Mouse (Mus musculus): ENCODE data around the gene Pskh1. TPM values are rescaled to one million over a fixed set of nuclear protein-coding genes. Genes with fewer than 3 reads are reported as not detected.

The Pskh1 gene
- polyA plus RNA-seq, 1 experiment from 2014 or later: 6.4 TPM

DNA sequence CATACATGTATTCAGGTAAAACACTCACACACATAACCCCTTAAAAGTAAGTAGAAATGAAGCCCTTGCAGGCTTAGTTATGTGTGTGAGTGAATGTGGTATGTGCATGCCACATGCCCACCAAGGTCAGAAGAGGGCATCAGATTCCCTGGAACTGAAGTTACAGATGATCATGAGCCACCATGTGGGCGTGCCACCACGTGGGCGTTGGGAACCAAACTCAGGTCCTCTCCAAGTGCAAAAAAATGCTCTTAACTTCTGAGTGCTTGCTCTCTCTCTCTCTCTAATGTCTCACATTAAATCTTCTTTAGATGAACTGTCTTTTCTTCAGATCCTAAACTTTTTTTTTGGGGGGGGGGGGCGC, 38.0 kb downstream of the Pskh1 start, which contains the start of gene Psmb10:
TSS of gene Psmb10 (minus strand) at position 139 of the 364 bp plus-strand sequence.
- Histone ChIP-seq H3K27ac (ENCODE audit: low read depth, low read length) (peak within 1 kb of the TSS; percentile 87), H3K36me3 (ENCODE audit: control insufficient read depth, insufficient read depth, low read length) (no peaks in the 10 kb centered on the region), H3K9ac (replicated peaks; ENCODE audit: low read depth, low read length) (peak within 1 kb of the TSS; percentile 85), H3K9me3 (ENCODE audit: control insufficient read depth, low read length) (no peaks in the 10 kb centered on the region), H3K4me2 (ENCODE audit: low read depth, low read length) (peak within 1 kb of the TSS; percentile 69), H3K27me3 (ENCODE audit: control insufficient read depth, insufficient read depth, low read length) (no peaks in the 10 kb centered on the region), H3K4me3 (ENCODE audit: low read depth, low read length) (peak within 1 kb of the TSS; percentile 52), H3K4me1 (ENCODE audit: control insufficient read depth, insufficient read depth, low read length) (peaks cover 10% of the 10 kb centered on the region; the same call in 1 of the 2 replicates)
- no peak for ATAC-seq (ENCODE audit: low read depth)
- WGBS: 35% methylated on average over 4 of the region's 4 CpGs

GRCm38 (mm10) chr8:105942026-105942425, 41.8 kb downstream of the Pskh1 start:
- no peaks in the 10 kb centered on the region for H3K27me3 ChIP-seq (ENCODE audit: control insufficient read depth, insufficient read depth, low read length)
- no peak overlapping the region for H3K4me3 ChIP-seq (ENCODE audit: low read depth, low read length)
- no peak for ATAC-seq (ENCODE audit: low read depth)
- H3K27ac ChIP-seq (ENCODE audit: low read depth, low read length): no peak overlapping the region
- peaks cover 5% of the 10 kb centered on the region; the same call in 1 of the 2 replicates for H3K4me1 ChIP-seq (ENCODE audit: control insufficient read depth, insufficient read depth, low read length)
- no peak overlapping the region for H3K4me2 ChIP-seq (ENCODE audit: low read depth, low read length)
- 93% methylated on average over 11 of the region's 11 CpGs for WGBS
- no peaks in the 10 kb centered on the region for H3K36me3 ChIP-seq (ENCODE audit: control insufficient read depth, insufficient read depth, low read length)
- no peaks in the 10 kb centered on the region for H3K9me3 ChIP-seq (ENCODE audit: control insufficient read depth, low read length)
- no peak overlapping the region for H3K9ac ChIP-seq (replicated peaks; ENCODE audit: low read depth, low read length)

GRCm38 (mm10) chr8:105942542-105942941, 42.3 kb downstream of the Pskh1 start:
- Histone ChIP-seq H3K4me1 (ENCODE audit: control insufficient read depth, insufficient read depth, low read length) (peaks cover 5% of the 10 kb centered on the region; the same call in 1 of the 2 replicates), H3K4me3 (ENCODE audit: low read depth, low read length) (no peak overlapping the region), H3K36me3 (ENCODE audit: control insufficient read depth, insufficient read depth, low read length) (no peaks in the 10 kb centered on the region), H3K27ac (ENCODE audit: low read depth, low read length) (no peak overlapping the region), H3K27me3 (ENCODE audit: control insufficient read depth, insufficient read depth, low read length) (no peaks in the 10 kb centered on the region), H3K9me3 (ENCODE audit: control insufficient read depth, low read length) (no peaks in the 10 kb centered on the region), H3K4me2 (ENCODE audit: low read depth, low read length) (no peak overlapping the region), H3K9ac (replicated peaks; ENCODE audit: low read depth, low read length) (no peak overlapping the region)
- no peak for ATAC-seq (ENCODE audit: low read depth)
- WGBS: 95% methylated on average over 5 of the region's 5 CpGs

- Histone ChIP-seq H3K27ac (ENCODE audit: low read depth, low read length) (no peak within 1 kb of the TSS), H3K9ac (replicated peaks; ENCODE audit: low read depth, low read length) (no peak within 1 kb of the TSS), H3K27me3 (ENCODE audit: control insufficient read depth, insufficient read depth, low read length) (no peaks in the 10 kb centered on the region), H3K36me3 (ENCODE audit: control insufficient read depth, insufficient read depth, low read length) (no peaks in the 10 kb centered on the region), H3K9me3 (ENCODE audit: control insufficient read depth, low read length) (no peaks in the 10 kb centered on the region), H3K4me1 (ENCODE audit: control insufficient read depth, insufficient read depth, low read length) (no peaks in the 10 kb centered on the region; the same call in 1 of the 2 replicates), H3K4me3 (ENCODE audit: low read depth, low read length) (no peak within 1 kb of the TSS), H3K4me2 (ENCODE audit: low read depth, low read length) (no peak within 1 kb of the TSS)
- 71% methylated on average over 7 of the region's 8 CpGs for WGBS
- ATAC-seq (ENCODE audit: low read depth): no peak
These were observed 43.1 kb downstream of the Pskh1 start, which contains the start of gene Lcat for GRCm38 (mm10) chr8:105943321-105943739. Gene Lcat (minus strand): TSS chr8:105943382.

- ATAC-seq (ENCODE audit: low read depth): peak; percentile 57; the same call in 1 of the 2 replicates
- 60% methylated on average over 10 of the region's 10 CpGs for WGBS
- 0 out of 2 replicates have a peak overlapping the region, but pooled peaks have one; percentile 30 for H3K27ac ChIP-seq (ENCODE audit: low read depth, low read length)
These were observed 49.1 kb downstream of the Pskh1 start for GRCm38 (mm10) chr8:105949350-105949749.

DNA sequence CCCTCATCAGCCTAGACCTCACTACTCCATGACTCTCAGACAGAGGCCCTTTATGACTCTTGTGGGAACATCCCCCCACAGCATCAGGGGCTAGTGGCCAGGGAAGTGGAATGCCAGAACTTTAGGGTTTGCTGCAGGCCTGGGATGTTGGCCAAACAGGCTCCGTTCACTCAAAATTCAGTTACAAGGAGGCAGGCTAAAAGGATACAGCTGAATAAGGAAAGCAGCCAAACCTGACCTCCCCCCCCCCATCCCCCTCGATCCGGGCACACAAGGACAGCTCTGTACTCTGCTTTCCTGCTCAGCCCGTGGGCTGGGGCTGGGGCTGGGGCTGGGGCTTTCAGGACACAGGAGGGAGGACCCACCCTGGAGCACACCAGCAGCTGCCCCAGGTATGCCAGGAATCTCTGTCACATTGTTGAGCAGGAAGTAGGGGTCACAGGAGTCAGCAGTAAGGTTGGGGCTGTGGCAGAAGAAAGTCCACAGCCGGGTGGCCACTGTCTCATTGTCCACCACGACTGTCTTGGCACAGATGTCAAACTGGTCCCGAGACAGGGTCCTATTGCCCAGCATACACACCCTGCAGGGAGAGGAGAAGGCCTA, 50.9 kb downstream of the Pskh1 start:
- H3K27me3 ChIP-seq (ENCODE audit: control insufficient read depth, insufficient read depth, low read length): no peaks in the 10 kb centered on the region
- H3K36me3 ChIP-seq (ENCODE audit: control insufficient read depth, insufficient read depth, low read length): no peaks in the 10 kb centered on the region
- no peaks in the 10 kb centered on the region for H3K4me1 ChIP-seq (ENCODE audit: control insufficient read depth, insufficient read depth, low read length)
- peak overlapping the region; percentile 34; the same call in 1 of the 2 replicates for H3K27ac ChIP-seq (ENCODE audit: low read depth, low read length)
- H3K4me2 ChIP-seq (ENCODE audit: low read depth, low read length): no peak overlapping the region
- peak; percentile 85 for ATAC-seq (ENCODE audit: low read depth)
- no peak overlapping the region for H3K4me3 ChIP-seq (ENCODE audit: low read depth, low read length)
- H3K9ac ChIP-seq (replicated peaks; ENCODE audit: low read depth, low read length): no peak overlapping the region
- H3K9me3 ChIP-seq (ENCODE audit: control insufficient read depth, low read length): no peaks in the 10 kb centered on the region
- 63% methylated on average over 7 of the region's 7 CpGs for WGBS

More at GRCm38 (mm10) chr8:105949350-105949749, 49.1 kb downstream of the Pskh1 start:
- no peaks in the 10 kb centered on the region for H3K4me1 ChIP-seq (ENCODE audit: control insufficient read depth, insufficient read depth, low read length)
- no peak overlapping the region for H3K9ac ChIP-seq (replicated peaks; ENCODE audit: low read depth, low read length)
- H3K36me3 ChIP-seq (ENCODE audit: control insufficient read depth, insufficient read depth, low read length): no peaks in the 10 kb centered on the region
- no peak overlapping the region for H3K4me3 ChIP-seq (ENCODE audit: low read depth, low read length)
- H3K9me3 ChIP-seq (ENCODE audit: control insufficient read depth, low read length): no peaks in the 10 kb centered on the region
- H3K27me3 ChIP-seq (ENCODE audit: control insufficient read depth, insufficient read depth, low read length): no peaks in the 10 kb centered on the region
- no peak overlapping the region for H3K4me2 ChIP-seq (ENCODE audit: low read depth, low read length)

- no peak for ATAC-seq (ENCODE audit: low read depth)
- H3K9me3 ChIP-seq (ENCODE audit: control insufficient read depth, low read length): no peaks in the 10 kb centered on the region
- 91% methylated on average over 4 of the region's 4 CpGs for WGBS
- H3K9ac ChIP-seq (replicated peaks; ENCODE audit: low read depth, low read length): no peak overlapping the region
- H3K27ac ChIP-seq (ENCODE audit: low read depth, low read length): no peak overlapping the region
- H3K27me3 ChIP-seq (ENCODE audit: control insufficient read depth, insufficient read depth, low read length): no peaks in the 10 kb centered on the region
- H3K4me3 ChIP-seq (ENCODE audit: low read depth, low read length): no peak overlapping the region
- no peak overlapping the region for H3K4me2 ChIP-seq (ENCODE audit: low read depth, low read length)
- no peaks in the 10 kb centered on the region for H3K36me3 ChIP-seq (ENCODE audit: control insufficient read depth, insufficient read depth, low read length)
- H3K4me1 ChIP-seq (ENCODE audit: control insufficient read depth, insufficient read depth, low read length): no peaks in the 10 kb centered on the region
These were observed 56.3 kb downstream of the Pskh1 start for GRCm38 (mm10) chr8:105956556-105956955.

DNA sequence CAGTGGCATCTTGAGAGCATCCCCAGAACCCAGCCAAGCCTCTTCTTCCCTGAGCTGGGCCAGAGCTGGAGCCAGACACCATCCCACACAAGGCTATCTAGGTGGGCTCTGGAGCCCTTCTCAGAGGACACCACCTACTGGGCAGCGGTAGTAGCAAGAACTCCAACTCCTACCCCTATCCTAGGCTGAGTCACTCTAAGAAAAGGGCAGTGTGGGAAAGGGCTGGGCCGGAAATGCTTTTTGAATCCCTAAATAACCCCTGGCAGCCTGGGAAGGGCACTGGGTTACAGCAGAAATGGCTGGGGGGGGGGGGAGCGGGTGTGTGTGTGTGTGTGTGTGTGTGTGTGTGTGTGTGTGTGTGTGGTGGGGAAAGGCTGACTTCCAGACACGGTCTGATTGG, 57.6 kb downstream of the Pskh1 start:
- 64% methylated on average over 3 of the region's 4 CpGs for WGBS
- Histone ChIP-seq H3K36me3 (ENCODE audit: control insufficient read depth, insufficient read depth, low read length) (no peaks in the 10 kb centered on the region), H3K4me2 (ENCODE audit: low read depth, low read length) (no peak overlapping the region), H3K27ac (ENCODE audit: low read depth, low read length) (no peak overlapping the region), H3K9ac (replicated peaks; ENCODE audit: low read depth, low read length) (no peak overlapping the region), H3K9me3 (ENCODE audit: control insufficient read depth, low read length) (no peaks in the 10 kb centered on the region), H3K4me1 (ENCODE audit: control insufficient read depth, insufficient read depth, low read length) (no peaks in the 10 kb centered on the region), H3K27me3 (ENCODE audit: control insufficient read depth, insufficient read depth, low read length) (no peaks in the 10 kb centered on the region), H3K4me3 (ENCODE audit: low read depth, low read length) (no peak overlapping the region)
- ATAC-seq (ENCODE audit: low read depth): no peak

- Histone ChIP-seq H3K9ac (replicated peaks; ENCODE audit: low read depth, low read length) (no peak overlapping the region), H3K4me2 (ENCODE audit: low read depth, low read length) (no peak overlapping the region), H3K36me3 (ENCODE audit: control insufficient read depth, insufficient read depth, low read length) (no peaks in the 10 kb centered on the region), H3K4me3 (ENCODE audit: low read depth, low read length) (no peak overlapping the region), H3K27me3 (ENCODE audit: control insufficient read depth, insufficient read depth, low read length) (no peaks in the 10 kb centered on the region), H3K9me3 (ENCODE audit: control insufficient read depth, low read length) (no peaks in the 10 kb centered on the region), H3K27ac (ENCODE audit: low read depth, low read length) (no peak overlapping the region), H3K4me1 (ENCODE audit: control insufficient read depth, insufficient read depth, low read length) (no peaks in the 10 kb centered on the region)
- ATAC-seq (ENCODE audit: low read depth): no peak
- whole genome bisulfite sequencing: 86% methylated on average over 7 of the region's 7 CpGs
These were observed 59.1 kb downstream of the Pskh1 start for GRCm38 (mm10) chr8:105959350-105959749.

Data from neural tube, embryonic 14.5 days (tissue).